Comparison of ENCODE assay signal across 10 mouse cellular contexts in genomic region chr4:115647580-115647979, GRCm38 (mm10). TPM values are rescaled to one million over a fixed set of nuclear protein-coding genes. Genes with fewer than 3 reads are reported as not detected.
DNase-seq lines count a peak whose midpoint lies in the region; ATAC-seq and TF ChIP-seq lines count a peak whose summit lies in the region.
"Had no signal": no experiment of that assay in that cellular context is flagged by ENCODE, and none has a peak within 500 bp of the region (broad histone marks: within the 10 kb centered on the region; RNA-seq: fewer than 3 reads in every experiment).

Cyp4b1 (minus strand) TSS chr4:115647723.

- DNase-seq in liver, postnatal 0 days, result peak; percentile 76
- DNase-seq in gonadal fat pad, adult 2 months (ENCODE audit: low read depth), result no peak
- DNase-seq in large intestine, adult 2 months (ENCODE audit: low read depth, low spot score), result peak; percentile 62
- DNase-seq in urinary bladder, postnatal 25 days (ENCODE audit: low spot score), result peak; percentile 11
- DNase-seq in cerebellum, postnatal 25 days, result no peak
- no peak for DNase-seq in thymus, postnatal 25 days
- DNase-seq: cerebellum, postnatal 14 days had no signal

- peak; percentile 72 for ATAC-seq in liver, postnatal 0 days
- ATAC-seq in liver, embryonic 12.5 days, result no peak
- no peak for ATAC-seq in frontal cortex, adult (ENCODE audit: low TSS enrichment)
- ATAC-seq: midbrain, embryonic 16.5 days had no signal

- no peaks in the 10 kb centered on the region for H3K4me1 ChIP-seq in liver, postnatal 0 days (ENCODE audit: insufficient read depth)
- no peaks in the 10 kb centered on the region for H3K4me1 ChIP-seq in liver, embryonic 12.5 days

- no peak within 1 kb of the TSS for H3K27ac ChIP-seq in liver, postnatal 0 days (ENCODE audit: low read depth)
- H3K27ac ChIP-seq in liver, embryonic 12.5 days, result no peak within 1 kb of the TSS

- no peak within 1 kb of the TSS for H3K9ac ChIP-seq in liver, postnatal 0 days (replicated peaks)
- no peak within 1 kb of the TSS for H3K9ac ChIP-seq in liver, embryonic 12.5 days

- H3K36me3 ChIP-seq in liver, postnatal 0 days (replicated peaks; ENCODE audit: insufficient read depth, low read length), result no peaks in the 10 kb centered on the region
- no peaks in the 10 kb centered on the region for H3K36me3 ChIP-seq in liver, embryonic 12.5 days

- TF ChIP-seq CTCF in liver, postnatal 0 days (IDR thresholded peaks at IDR 0.05; ENCODE audit: low read depth), result no peak

- TF ChIP-seq EP300 in liver, postnatal 0 days (IDR thresholded peaks at IDR 0.05; ENCODE audit: low read depth), result no peak

- no peak within 1 kb of the TSS for H3K4me2 ChIP-seq in liver, postnatal 0 days (ENCODE audit: low read depth, low read length)
- H3K4me2 ChIP-seq in liver, embryonic 12.5 days, result no peak within 1 kb of the TSS

- H3K9me3 ChIP-seq in liver, postnatal 0 days (ENCODE audit: low read length), result no peaks in the 10 kb centered on the region
- H3K9me3 ChIP-seq in liver, embryonic 12.5 days (replicated peaks), result no peaks in the 10 kb centered on the region

- no peaks in the 10 kb centered on the region for H3K27me3 ChIP-seq in liver, postnatal 0 days (ENCODE audit: insufficient read depth, low read length)
- H3K27me3 ChIP-seq in liver, embryonic 12.5 days (replicated peaks), result no peaks in the 10 kb centered on the region

- no peak within 1 kb of the TSS for H3K4me3 ChIP-seq in liver, postnatal 0 days (ENCODE audit: low read depth, low read length)
- no peak within 1 kb of the TSS for H3K4me3 ChIP-seq in liver, embryonic 12.5 days

- 63% methylated on average over 9 of the region's 9 CpGs for WGBS in liver, postnatal 0 days (ENCODE audit: insufficient replicate concordance)
- 74% methylated on average over 9 of the region's 9 CpGs for WGBS in liver, embryonic 12.5 days (ENCODE audit: insufficient replicate concordance)
- 35% methylated on average over 9 of the region's 9 CpGs for WGBS in large intestine, adult 2 months

RNA-seq across cellular contexts. Expression of gene Cyp4b1, which starts in this region (rescaled TPM):
- polyA plus RNA-seq in liver, postnatal 0 days (2015; fragmentation: Nextera tagmentation; extraction: Ambion mirVana), result 10.5 and 12.6 TPM in 2 replicates
- 0.42 and 0.87 TPM in 2 replicates for polyA plus RNA-seq in liver, embryonic 12.5 days (2016; fragmentation: Nextera tagmentation; extraction: Ambion mirVana)
- 53.7 and 66.2 TPM in 2 replicates for polyA plus RNA-seq in gonadal fat pad, adult 2 months (2012; rRNA removed)
- 32.9 and 138 TPM in 2 replicates for polyA plus RNA-seq in large intestine, adult 2 months (2012; rRNA removed)

Comparison
In these comparisons a context has a peak if more than half of its experiments do, and no peak if none do; other contexts are left out.
1. DNase-seq: peak in liver, postnatal 0 days (single experiment), large intestine, adult 2 months (single experiment) and urinary bladder, postnatal 25 days (single experiment); none in gonadal fat pad, adult 2 months (single experiment), cerebellum, postnatal 25 days (0 of 2) and thymus, postnatal 25 days (single experiment).